Mouse (Mus musculus): ENCODE measurements at regions not wholly inside any gene's neighbourhood (a gene's known extent, or its start where the extent isn't known, plus 50 kb on each side); places are given as distances from the start of the nearest gene placed in this dataset.

DNA sequence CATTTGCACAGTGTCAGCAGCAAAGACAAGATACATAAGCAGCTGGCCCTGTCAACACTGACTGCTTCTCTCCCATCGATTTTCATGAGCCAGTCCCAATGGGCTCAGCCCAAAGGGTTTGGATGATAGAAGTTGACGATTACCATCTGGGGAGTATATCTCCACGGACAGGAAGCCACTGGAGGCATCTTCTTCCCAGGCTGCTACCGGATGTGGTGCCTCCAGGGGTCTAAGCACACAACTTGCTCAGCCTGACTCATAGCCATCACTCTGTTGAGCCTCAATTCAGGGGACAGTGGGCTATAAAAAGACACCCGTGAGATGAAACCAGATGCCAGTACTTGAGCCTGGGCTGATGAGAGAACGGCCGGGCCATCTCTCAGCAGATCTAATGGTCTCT is 71.1 kb upstream of the Hif1a start:
- intact Hi-C loops (cut with DNase I): no loop called here

DNA sequence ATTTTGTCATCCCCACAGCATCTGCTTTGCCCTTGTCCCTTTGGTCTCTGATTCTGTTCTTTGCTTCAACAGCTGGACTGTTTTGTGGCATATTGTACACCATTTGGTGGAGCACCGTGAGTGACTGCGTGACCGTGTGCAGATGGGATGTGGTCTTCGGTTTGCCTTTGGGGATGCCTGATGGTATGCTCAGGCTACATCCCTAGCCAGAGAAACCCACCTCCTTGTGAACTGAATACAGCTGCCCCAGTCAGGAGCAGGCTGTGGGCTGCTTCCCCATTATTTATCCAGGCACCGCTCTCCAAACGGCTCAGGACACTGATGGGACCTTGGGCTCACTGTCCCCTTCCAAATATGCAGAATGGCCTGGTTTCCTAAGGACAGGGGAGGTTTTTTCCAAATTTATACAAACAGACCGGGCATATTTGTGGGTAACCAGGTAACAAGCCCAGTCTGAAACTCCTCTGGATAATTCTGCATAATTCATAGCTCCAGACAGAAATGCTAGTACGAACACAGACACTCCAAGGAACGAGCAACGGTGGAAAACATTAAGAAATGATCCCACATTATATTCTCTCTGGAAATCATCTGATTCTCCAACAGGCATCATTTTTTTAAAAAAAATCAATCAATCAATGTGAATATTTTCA is 70.5 kb upstream of the Hif1a start:
- intact Hi-C loops (cut with DNase I): no loop called here
- DNase-seq (ENCODE audit: low spot score in 2 of 2): no peak

More for the DNA sequence above, 71.1 kb upstream of the Hif1a start:
- no peak for DNase-seq (ENCODE audit: low spot score in 2 of 2)

GRCm38 (mm10) chr12:73831204-73831595 is 70.0 kb upstream of the Hif1a start:
- intact Hi-C loops (cut with DNase I): no loop called here
- DNase-seq (ENCODE audit: low spot score in 2 of 2): no peak

- intact Hi-C loops (cut with DNase I): no loop called here
- DNase-seq (ENCODE audit: low spot score in 2 of 2): no peak
Observed at GRCm38 (mm10) chr12:73831637-73832385, 69.4 kb upstream of the Hif1a start.

- intact Hi-C loops (cut with DNase I): no loop called here
- no peak for DNase-seq (ENCODE audit: low spot score in 2 of 2)
Observed at GRCm38 (mm10) chr12:73832789-73833188, 68.4 kb upstream of the Hif1a start.

GRCm38 (mm10) chr12:73836132-73836531 is 65.0 kb upstream of the Hif1a start:
- DNase-seq (ENCODE audit: low spot score in 2 of 2): no peak
- intact Hi-C loops (cut with DNase I): no loop called here

DNA sequence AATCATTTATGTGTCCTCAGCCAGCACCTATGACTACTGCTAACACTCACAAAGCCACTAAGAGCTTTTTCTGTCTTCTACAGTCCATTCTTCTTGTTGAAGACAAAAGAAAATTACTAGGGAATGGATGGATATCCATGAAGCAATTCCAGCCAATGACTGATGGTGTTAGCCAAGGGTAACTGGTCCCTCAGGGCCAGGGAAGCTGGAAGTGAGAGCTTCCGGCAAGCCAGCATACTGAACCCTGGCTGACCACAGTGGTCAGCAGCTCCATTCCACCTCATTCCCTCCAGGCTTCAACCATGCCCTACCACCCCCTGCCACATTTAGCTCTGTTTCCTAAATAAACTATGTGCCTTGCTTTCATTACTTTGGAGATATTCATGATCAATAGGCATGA is 64.1 kb upstream of the Hif1a start:
- intact Hi-C loops (cut with DNase I): no loop called here
- DNase-seq (ENCODE audit: low spot score in 2 of 2): no peak

GRCm38 (mm10) chr12:73837921-73838320 is 63.3 kb upstream of the Hif1a start:
- intact Hi-C loops (cut with DNase I): no loop called here
- DNase-seq (ENCODE audit: low spot score in 2 of 2): no peak

GRCm38 (mm10) chr12:73838330-73838729 is 62.8 kb upstream of the Hif1a start:
- DNase-seq (ENCODE audit: low spot score in 2 of 2): peak in 1 of 2 experiments; percentile 12
- intact Hi-C loops (cut with DNase I): no loop called here

GRCm38 (mm10) chr12:73842000-73842675 is 59.0 kb upstream of the Hif1a start:
- DNase-seq (ENCODE audit: low spot score in 2 of 2): no peak
- intact Hi-C loops (cut with DNase I): no loop called here

- intact Hi-C loops (cut with DNase I): no loop called here
- no peak for DNase-seq (ENCODE audit: low spot score in 2 of 2)
Observed at GRCm38 (mm10) chr12:73844782-73845181, 56.4 kb upstream of the Hif1a start.

DNA sequence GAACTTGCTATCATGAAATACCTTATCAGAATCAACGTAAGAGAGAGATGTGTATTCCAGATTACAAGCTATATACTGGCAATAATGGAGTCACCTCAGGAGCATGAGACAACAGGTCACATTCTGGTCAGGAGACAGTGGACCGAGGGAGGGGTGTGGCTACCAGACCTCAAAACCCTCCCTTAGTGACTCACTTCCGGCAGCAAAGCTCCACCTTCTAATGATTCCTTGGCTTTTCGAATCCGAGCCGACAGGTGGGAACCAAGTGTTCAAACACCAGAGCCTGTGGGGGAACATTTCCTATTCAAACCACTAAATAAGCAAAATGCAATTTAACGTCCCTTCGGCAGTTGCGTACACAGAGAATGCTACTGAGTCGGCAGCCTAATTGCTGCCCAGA is 54.5 kb upstream of the Hif1a start:
- intact Hi-C loops (cut with DNase I): no loop called here
- no peak for DNase-seq (ENCODE audit: low spot score in 2 of 2)

DNA sequence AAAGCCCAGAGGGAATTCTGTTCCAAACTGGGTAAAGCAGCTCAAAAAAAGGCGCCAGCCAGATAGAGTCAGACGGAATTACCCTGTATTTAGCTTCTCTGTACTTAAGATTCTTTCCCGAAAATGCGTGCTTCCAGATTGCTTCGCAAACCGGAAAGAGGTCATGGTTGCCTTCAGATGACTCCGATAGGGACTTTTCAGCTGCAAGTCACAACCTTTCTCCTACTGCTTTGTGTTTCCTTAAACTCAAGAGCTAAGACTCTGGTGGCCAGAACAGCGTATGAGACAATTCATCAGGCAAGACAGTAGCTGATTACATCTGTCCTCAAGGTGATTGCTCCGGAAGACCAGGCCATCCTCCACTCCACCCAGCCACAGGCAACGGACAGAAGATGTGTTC is 53.8 kb upstream of the Hif1a start:
- intact Hi-C loops (cut with DNase I): no loop called here
- no peak for DNase-seq (ENCODE audit: low spot score in 2 of 2)

DNA sequence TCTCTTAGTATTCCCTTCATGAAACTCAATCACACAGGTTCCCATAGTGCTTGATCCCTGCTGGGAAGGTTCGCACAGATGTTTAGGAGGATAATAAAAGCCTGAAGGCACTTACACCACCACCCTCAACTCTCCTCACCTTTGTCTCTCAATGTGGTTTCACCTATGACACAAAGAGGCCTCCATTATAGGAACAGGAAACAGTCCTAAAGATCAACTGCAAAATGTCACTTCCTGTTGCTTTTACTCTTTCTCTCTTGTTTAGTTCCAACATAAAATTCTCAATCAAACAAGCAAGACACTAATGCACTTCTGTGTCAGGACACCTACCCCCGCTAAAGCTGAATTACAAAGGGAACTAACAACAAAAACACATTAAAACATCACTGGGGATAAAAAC is 50.3 kb upstream of the Hif1a start:
- intact Hi-C loops (cut with DNase I): no loop called here
- DNase-seq (ENCODE audit: low spot score in 2 of 2): no peak
